Mouse (Mus musculus) Muller cell, postnatal 12 days (primary cell): ENCODE measurements at regions not wholly inside any gene's neighbourhood (a gene's known extent, or its start where the extent isn't known, plus 50 kb on each side); places are given as distances from the start of the nearest gene placed in this dataset.

ENCODE experiments used
- DNase-seq: peaks from one replicate; pipeline ENCODE4 v3.0.0-alpha.2; 2015; ENCODE audit errors: inconsistent ontology term

GRCm38 (mm10) chr6:51094304-51094703, 338.2 kb upstream of the Nfe2l3 start:
- no peak for DNase-seq

GRCm38 (mm10) chr6:51097488-51097887, 335.0 kb upstream of the Nfe2l3 start:
- DNase-seq = no peak

- DNase-seq = no peak
Observed at GRCm38 (mm10) chr6:51100341-51100740, 332.1 kb upstream of the Nfe2l3 start.

GRCm38 (mm10) chr6:51103236-51103635, 329.2 kb upstream of the Nfe2l3 start:
- no peak for DNase-seq

- DNase-seq = no peak
Observed at GRCm38 (mm10) chr6:51104336-51104735, 328.1 kb upstream of the Nfe2l3 start.

- DNase-seq = peak; percentile 14
Observed at GRCm38 (mm10) chr6:51108336-51108956, 324.0 kb upstream of the Nfe2l3 start.

- no peak for DNase-seq
Observed at GRCm38 (mm10) chr6:51110596-51110995, 321.9 kb upstream of the Nfe2l3 start.

GRCm38 (mm10) chr6:51114604-51115333, 317.7 kb upstream of the Nfe2l3 start:
- no peak for DNase-seq

- peak; percentile 50 for DNase-seq
Observed at GRCm38 (mm10) chr6:51118833-51119535, 313.5 kb upstream of the Nfe2l3 start.

- no peak for DNase-seq
Observed at GRCm38 (mm10) chr6:51119691-51120302, 312.7 kb upstream of the Nfe2l3 start.

- DNase-seq = no peak
Observed at GRCm38 (mm10) chr6:51122941-51123340, 309.5 kb upstream of the Nfe2l3 start.

- DNase-seq = no peak
Observed at GRCm38 (mm10) chr6:51127851-51128250, 304.6 kb upstream of the Nfe2l3 start.

- no peak for DNase-seq
Observed at GRCm38 (mm10) chr6:51129096-51129495, 303.4 kb upstream of the Nfe2l3 start.

GRCm38 (mm10) chr6:51129591-51129990, 302.9 kb upstream of the Nfe2l3 start:
- no peak for DNase-seq

- DNase-seq = no peak
Observed at GRCm38 (mm10) chr6:51144762-51145161, 287.7 kb upstream of the Nfe2l3 start.

GRCm38 (mm10) chr6:51145863-51146262, 286.6 kb upstream of the Nfe2l3 start:
- no peak for DNase-seq

GRCm38 (mm10) chr6:51148821-51149220, 283.6 kb upstream of the Nfe2l3 start:
- no peak for DNase-seq

GRCm38 (mm10) chr6:51150066-51150465, 282.4 kb upstream of the Nfe2l3 start:
- DNase-seq = no peak

- DNase-seq = no peak
Observed at GRCm38 (mm10) chr6:51150486-51150885, 282.0 kb upstream of the Nfe2l3 start.

GRCm38 (mm10) chr6:51150916-51151315, 281.6 kb upstream of the Nfe2l3 start:
- DNase-seq = no peak

- DNase-seq = no peak
Observed at GRCm38 (mm10) chr6:51156836-51157370, 275.6 kb upstream of the Nfe2l3 start.

GRCm38 (mm10) chr6:51161149-51161548, 271.3 kb upstream of the Nfe2l3 start:
- no peak for DNase-seq
